Mouse (Mus musculus) R1 (cell line): ENCODE measurements at regions not wholly inside any gene's neighbourhood (a gene's known extent, or its start where the extent isn't known, plus 50 kb on each side); places are given as distances from the start of the nearest gene placed in this dataset.

Experiments used
- DNase-seq: peaks from one replicate; pipeline ENCODE4 v3.0.0-alpha.2; 2018; ENCODE audit warnings: low read depth, low spot score

DNA sequence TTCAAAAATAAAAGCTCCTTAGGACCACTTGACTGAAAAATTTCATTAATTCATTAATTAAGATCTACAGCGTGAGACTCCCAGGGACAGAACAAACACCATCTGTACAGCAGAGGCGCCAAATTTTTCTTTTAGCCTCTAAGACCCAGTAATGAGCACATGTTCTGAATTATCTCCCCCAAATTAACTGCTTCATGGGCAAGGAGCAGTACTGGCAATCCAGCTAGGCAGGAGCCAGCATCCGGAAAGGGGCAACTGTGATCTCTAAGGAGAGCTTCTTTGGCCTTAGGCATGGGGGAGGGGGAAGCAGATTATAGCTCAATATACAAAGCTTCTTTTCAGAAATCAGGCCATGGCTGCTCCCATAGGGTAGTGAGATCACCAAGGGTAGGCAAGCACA lies 278.2 kb upstream of the Castor2 start:
- DNase-seq, result no peak

- peak; percentile 87 for DNase-seq
Observed at GRCm38 (mm10) chr5:133815462-133815861, 284.0 kb upstream of the Castor2 start.

DNA sequence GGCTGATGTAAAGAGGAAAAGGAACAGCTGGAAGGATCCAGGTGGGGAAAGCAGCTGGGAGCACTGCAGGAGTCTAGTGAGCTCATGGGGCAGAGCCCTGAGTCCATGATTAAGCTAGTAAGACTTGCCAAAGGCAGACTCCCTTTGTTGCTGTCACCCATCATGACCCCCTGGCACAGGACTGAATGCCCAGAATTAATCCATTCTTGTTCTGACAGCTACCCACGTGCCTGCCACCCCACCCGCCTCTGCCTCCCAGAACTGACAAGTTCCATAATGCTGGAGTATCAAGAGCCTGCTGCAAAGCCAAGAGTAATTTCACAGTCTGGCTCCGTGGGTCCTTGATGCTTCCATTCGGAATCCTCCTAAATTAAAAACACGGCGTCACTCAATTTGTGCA lies 285.1 kb upstream of the Castor2 start:
- no peak for DNase-seq

GRCm38 (mm10) chr5:133812216-133812615 lies 287.3 kb upstream of the Castor2 start:
- DNase-seq, result no peak

DNA sequence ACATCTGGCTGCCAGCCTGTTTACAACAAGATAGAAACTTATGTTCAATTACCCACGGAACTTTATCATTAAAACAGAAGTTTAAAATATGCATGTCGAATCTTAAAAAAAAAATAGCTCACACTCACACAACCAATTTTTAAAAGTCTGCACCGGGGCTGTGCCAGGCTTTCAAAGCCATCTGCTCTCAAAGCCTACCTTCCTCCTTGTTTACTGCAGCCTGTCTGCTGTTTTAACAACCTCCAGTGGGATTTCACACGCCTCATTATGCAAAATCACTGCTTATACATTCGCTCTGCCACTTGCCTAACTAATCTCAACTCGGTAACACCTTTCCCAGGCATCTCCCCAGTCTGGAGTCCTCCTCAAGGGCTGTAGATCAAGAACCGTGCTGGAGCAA lies 292.6 kb upstream of the Castor2 start:
- no peak for DNase-seq

- DNase-seq, result peak; percentile 37
Observed at GRCm38 (mm10) chr5:133802001-133802400, 297.5 kb upstream of the Castor2 start.

DNA sequence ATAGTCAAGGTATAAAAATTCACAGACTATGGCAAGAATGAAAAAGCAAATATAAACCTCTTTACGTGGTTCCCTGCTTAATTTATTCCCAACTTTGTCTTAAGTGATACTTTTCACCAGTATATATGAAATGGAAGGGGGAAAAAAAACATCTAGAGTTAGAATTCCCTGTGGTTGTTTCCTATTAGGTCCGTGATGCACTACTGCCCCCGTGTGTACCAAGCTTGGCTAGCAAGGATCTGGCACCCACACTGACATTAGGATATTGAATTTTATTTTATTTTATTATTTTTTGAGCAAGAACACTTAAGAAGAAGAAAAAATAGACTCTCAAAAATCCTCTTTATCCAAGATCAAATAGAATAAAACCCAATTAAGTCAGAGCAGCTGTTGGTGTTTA lies 303.9 kb upstream of the Castor2 start:
- DNase-seq, result no peak

DNA sequence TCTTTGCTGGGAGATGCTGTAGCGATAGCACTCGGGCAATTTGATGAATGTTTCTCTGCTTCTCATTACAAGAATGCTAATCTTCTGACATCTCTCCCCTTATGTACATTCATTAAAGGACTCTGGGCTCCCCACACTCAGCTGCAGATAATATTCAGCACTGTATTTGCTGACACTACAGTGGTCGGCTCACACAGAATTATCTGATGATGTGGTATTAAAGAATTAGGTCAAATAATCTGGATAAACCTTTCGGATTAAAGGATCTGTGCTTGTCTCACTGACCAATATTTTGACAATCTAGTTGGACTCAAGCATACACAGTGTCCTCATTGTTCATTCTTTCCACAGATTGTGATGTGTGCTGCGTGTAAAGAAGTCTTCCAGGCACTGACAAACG lies 308.8 kb upstream of the Castor2 start:
- DNase-seq, result no peak

GRCm38 (mm10) chr5:133788006-133788405 lies 311.5 kb upstream of the Castor2 start:
- DNase-seq, result no peak

DNA sequence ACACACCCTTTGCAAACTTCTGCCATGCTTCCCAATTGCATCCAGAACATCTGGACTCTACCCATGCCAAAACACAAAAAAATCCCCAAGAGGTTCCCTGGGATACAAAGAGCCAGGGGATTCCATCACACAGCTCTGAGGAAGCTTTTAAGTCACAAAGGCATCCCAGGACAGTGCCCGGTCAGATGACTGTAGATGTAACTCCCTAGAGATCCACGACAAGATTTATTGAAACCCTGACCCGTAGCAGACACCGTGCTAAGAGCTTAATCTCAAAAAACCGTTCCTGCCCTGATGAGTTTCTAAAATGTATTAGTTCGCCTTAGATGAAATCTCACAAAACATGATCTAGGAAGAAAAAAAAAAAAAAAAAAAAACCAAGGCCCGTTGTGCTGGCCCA lies 312.0 kb upstream of the Castor2 start:
- no peak for DNase-seq

DNA sequence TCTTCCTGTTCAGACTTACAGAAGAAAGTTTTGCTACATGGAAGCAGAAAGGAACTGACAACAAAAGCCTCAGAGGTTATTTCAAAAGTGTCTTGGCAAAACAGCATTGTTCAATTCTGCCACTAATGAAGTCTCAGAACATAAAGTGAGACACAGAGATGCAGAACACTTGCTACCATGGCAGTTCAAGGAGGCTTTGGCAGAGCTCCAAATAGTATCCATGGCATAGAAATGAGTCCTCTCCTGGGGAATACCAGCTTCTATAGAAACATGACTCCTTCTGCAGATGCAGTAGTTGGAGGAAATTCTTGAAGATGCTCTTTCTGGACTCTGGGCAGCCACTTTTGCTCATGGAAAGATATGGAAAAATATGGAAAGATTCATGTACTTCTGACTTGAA lies 322.9 kb upstream of the Castor2 start:
- DNase-seq, result no peak

DNA sequence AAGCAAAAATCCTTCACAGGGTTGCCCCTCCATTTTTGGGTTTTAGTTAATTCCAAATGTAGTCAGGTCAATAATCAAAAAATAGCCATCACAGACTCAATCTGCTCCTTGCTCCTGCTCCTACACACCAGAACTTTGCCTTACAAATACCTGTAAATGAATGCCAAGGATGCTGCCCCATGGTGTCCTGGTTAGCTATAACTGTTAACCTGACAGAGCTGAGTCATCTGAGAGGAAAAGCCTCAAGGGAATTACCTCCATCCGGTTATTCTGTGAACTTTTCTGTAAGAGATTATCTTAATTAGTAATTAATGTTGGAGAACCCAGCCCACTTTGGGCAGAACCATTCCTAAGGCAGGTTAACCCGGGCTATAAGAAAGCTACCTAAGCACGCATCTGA lies 325.4 kb upstream of the Castor2 start:
- DNase-seq, result no peak

DNA sequence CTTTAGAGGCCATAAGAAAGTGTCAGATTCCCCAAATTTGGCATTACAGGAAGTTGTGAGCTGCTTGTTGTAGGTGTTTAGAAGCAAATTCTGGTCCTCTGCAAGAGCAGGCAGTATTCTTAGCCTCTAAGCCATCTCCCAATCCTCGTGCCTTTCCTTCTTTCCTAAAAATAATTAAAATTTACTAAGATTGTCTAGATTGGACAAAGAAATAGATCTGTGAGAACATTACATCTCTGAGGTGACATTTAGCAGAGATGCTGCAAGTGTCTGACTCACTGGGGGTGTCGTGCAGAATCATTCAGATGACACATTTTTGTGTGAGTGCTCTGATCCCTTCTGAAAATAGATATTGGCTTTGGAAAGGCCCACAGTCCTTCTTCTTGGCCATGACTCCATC lies 330.7 kb upstream of the Castor2 start:
- DNase-seq, result no peak

DNA sequence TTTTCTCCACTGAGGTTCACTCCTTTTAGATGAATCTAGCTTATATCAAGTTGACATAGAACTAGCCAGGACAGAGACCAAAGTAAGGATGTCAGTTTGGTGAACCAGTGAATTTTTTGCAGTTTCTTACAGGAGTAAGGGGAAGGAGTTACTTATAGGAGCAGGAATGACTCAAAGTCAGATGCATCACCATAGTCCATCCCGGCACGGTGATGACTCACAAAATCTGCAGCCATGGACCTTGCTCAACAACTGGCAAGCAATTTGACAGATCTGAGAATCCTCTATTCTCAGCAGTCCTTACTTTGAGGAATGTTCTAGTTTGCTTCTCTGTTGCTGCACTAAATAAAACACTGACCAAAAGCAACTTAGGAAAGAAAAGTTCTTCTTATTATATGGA lies 341.7 kb upstream of the Castor2 start:
- no peak for DNase-seq

DNA sequence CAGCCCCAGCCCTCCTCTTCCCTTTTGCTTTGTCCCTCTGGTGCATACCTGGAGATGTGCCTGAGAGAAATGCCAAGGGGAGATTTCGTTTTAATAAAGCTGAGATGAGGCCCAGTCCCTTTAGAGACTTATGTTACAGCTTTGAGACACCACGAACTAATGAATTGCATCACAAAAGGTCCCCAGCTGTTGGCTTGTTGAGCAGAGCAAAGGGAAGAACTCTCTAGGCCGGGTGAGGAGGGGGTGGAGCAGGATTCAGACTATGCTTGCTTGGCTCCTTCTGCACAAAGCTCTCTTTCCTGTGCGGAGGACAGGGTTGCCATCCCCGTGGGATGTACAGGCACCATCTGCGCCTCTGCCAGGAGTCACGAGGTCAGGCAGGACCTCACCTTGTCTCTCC lies 345.3 kb upstream of the Castor2 start:
- peak; percentile 78 for DNase-seq

DNA sequence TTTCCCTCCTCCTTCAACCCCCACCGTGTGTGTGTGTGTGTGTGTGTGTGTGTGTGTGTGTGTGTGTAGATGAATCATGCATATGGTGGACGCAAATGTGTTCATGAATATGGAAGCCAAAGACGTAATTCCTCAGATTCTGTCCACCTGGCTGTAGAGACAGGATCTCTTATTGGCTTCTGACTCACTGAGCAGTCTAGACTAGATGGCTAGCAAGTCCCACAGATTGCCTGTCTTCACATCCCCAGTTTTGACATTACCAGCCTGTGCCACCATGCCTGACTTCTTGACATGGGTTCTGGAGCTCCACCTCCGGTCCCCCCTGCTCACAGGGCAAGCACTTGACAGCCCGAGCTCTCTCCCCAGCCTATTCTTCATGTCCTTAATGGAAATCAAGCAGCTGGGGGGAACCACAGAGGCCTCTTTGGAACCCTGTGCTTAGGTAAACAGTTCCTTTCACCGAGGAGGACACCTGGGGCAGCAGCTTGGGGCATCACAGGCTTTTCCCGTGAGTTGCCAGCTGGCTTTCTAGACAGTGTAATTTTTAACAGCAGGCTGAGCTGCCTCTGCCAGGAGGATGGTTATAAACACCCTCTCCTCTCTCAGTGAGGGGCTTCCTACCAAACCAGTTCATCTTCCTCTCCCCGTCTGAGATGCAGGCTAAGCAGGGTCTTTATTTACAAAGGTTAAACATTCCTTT lies 345.9 kb upstream of the Castor2 start:
- DNase-seq, result peak; percentile 30

GRCm38 (mm10) chr5:133746960-133747359 lies 352.6 kb upstream of the Castor2 start:
- no peak for DNase-seq

DNA sequence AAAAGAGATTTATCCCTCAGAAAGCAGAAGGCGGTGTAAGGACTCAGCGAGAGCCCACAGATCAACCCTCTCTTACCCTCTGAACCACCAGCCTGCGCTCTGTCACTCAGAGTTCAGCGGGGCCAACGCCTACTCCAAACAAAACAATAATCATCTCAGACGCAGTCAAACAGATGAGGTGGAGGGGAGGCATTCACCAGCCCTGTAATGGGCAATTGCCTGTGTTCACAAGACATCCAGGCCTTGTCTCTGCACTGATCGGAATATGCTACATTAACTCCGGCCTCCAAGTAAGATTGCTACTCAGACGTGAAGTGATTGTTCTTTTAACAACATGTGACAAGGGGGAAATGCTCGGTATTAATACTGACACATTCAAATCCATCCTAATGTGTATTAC lies 353.1 kb upstream of the Castor2 start:
- DNase-seq, result peak; percentile 13

DNA sequence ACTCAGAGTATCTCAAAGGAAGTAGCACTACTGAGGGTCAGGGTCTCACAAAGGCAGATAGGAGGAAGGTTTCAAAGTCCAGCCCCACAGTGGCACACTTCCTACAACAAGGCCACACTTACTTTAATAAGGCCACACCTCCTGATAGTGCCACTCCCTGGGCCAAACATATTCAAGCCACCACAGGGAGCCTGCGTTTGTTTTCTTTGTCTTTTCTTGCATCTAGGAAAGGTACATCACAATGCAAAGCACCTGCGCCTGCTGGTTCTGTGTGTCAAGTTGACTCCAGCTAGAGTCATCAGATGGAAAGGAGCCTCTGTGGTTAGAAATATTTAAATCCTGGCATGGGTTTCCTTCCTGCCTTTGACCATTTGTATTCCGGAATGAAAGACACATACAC lies 355.4 kb upstream of the Castor2 start:
- peak; percentile 98 for DNase-seq

DNA sequence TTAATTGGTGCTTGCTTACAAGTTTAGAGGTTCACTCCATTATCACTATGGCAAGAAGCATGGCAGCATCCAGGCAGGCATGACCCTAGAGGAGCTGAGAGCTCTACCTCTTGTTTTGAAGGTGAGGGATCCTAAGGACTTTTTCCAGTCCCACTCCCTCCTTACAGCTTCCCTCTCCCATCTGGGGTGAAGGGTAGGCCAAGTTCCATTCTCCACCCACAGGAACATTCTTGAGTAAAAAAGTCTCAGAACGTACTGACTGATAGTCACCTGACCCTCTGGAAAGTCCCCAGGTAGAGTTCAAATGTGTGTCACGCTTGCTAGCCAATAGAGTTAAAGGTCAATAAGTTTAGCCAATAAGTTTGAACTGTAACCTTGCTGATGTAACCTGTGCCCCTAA lies 355.9 kb upstream of the Castor2 start:
- peak; percentile 89 for DNase-seq

DNA sequence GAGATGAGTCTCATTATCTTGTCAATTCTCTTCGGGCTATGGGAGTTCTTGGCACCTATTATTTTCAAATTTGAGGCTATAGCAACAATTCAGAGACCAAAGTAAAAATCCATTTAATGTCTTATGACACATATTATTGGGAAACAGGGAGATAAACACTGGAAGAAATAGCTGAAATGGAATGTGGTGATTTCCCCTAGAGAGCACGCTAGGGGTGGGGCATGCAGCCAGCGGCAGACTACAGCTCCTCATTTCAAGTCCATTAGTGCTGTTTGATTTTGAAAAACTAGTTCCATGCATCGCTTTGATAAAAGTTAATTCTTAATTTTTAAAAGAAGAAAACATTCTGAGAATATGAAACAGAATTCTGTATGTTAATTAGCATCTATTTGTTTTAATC lies 367.6 kb upstream of the Castor2 start:
- no peak for DNase-seq

- peak; percentile 82 for DNase-seq
Observed at GRCm38 (mm10) chr5:133718187-133719078, 381.1 kb upstream of the Castor2 start.

GRCm38 (mm10) chr5:133715830-133716229 lies 383.7 kb upstream of the Castor2 start:
- DNase-seq, result no peak
